Mouse (Mus musculus) embryonic fibroblast, embryonic 13.5 days (primary cell): ENCODE measurements around the gene Ephb4.

ENCODE experiments used
- CTCF ChIP-seq: IDR thresholded peaks from 2 replicates; pipeline ENCODE4 v1.5.1; 2011; ENCODE audit warnings: mild to moderate bottlenecking, control low read depth, low read length, moderate library complexity, borderline replicate concordance; ENCODE audit not compliant: insufficient read depth
- POLR2A ChIP-seq: IDR thresholded peaks from 2 replicates; pipeline ENCODE4 v1.6.1; 2011; ENCODE audit warnings: low read depth, mild to moderate bottlenecking, control low read depth, low read length, moderate library complexity

GRCm38 (mm10) chr5:137301253-137301652 lies 48.7 kb upstream of the Ephb4 start:
- TF ChIP-seq POLR2A = no peak
- TF ChIP-seq CTCF = no peak
